Mouse (Mus musculus) kidney, adult 2 months (tissue): ENCODE data around the gene Nup93. TPM values are rescaled to one million over a fixed set of nuclear protein-coding genes. Genes with fewer than 3 reads are reported as not detected.

Experiments
- DNase-seq: peaks from one replicate; pipeline ENCODE4 v3.0.0; 2021
- H3K27ac ChIP-seq: fragments of 200-500 bp; 2 replicates; pipeline ENCODE4 v1.5.1; 2012; ENCODE audit warnings: low read depth, low read length, control low read depth, inconsistent platforms; ENCODE audit not compliant: insufficient read depth
- H3K27me3 ChIP-seq: fragments of 200-500 bp; replicated peaks from 2 replicates; pipeline ENCODE4 v1.6.1; 2012; ENCODE audit warnings: mild to moderate bottlenecking, moderate library complexity, low read length, inconsistent platforms; ENCODE audit not compliant: control insufficient read depth, insufficient read depth
- H3K36me3 ChIP-seq: fragments of 200-500 bp; 2 replicates; pipeline ENCODE4 v1.6.1; 2012; ENCODE audit warnings: mild to moderate bottlenecking, moderate library complexity, low read length, inconsistent platforms; ENCODE audit not compliant: control insufficient read depth, insufficient read depth
- H3K4me1 ChIP-seq: fragments of 200-500 bp; 2 replicates; pipeline ENCODE4 v1.6.1; 2011; ENCODE audit warnings: low read length; ENCODE audit not compliant: control insufficient read depth, insufficient read depth
- H3K4me3 ChIP-seq: fragments of 200-500 bp; 2 replicates; pipeline ENCODE4 v1.5.1; 2011; ENCODE audit warnings: mild to moderate bottlenecking, low read depth, low read length, control low read depth; ENCODE audit not compliant: insufficient read depth
- CTCF ChIP-seq: fragments of 200-500 bp; conservative IDR thresholded peaks from 2 replicates; pipeline ENCODE4 v1.5.1; 2011; ENCODE audit warnings: low read depth, mild to moderate bottlenecking, control low read depth, low read length, moderate library complexity, mixed read lengths; ENCODE audit not compliant: insufficient read depth, insufficient read length
- POLR2A ChIP-seq: fragments of 200-500 bp; IDR thresholded peaks from one replicate; pipeline ENCODE4 v1.6.1; 2011; ENCODE audit warnings: low read depth, low read length, control low read depth
- WGBS: fragments of 180-500 bp; shearing (Covaris S2); methylation state at CpG from one replicate; pipeline ENCODE4 v1.1.7; 2018; 5-methylcytosine and 5-hydroxymethylcytosine counted together
- polyA plus RNA-seq: library from polyadenylated mRNA; depleted of rRNA; stranded (reverse); fragments of >200 nt; gene quantifications from 2 replicates; pipeline ENCODE4 v1.2.3, GENCODE M21; 2012

Nup93 gene
- polyA plus RNA-seq, 1 experiment: 11.9 TPM

GRCm38 (mm10) chr8:94249836-94250435 lies 35.6 kb downstream of the Nup93 start:
- TF ChIP-seq CTCF (no peak), POLR2A (no peak)
- no peak for DNase-seq
- no peak overlapping the region for H3K27ac ChIP-seq
- 78% methylated on average over 2 of the region's 2 CpGs for WGBS
- H3K4me3 ChIP-seq: no peak overlapping the region
- H3K4me1 ChIP-seq: no peaks in the 10 kb centered on the region
- H3K27me3 ChIP-seq: no peaks in the 10 kb centered on the region
- no peaks in the 10 kb centered on the region for H3K36me3 ChIP-seq

- Histone ChIP-seq H3K4me3 (no peak overlapping the region), H3K4me1 (no peaks in the 10 kb centered on the region; the same call in 1 of the 2 replicates), H3K27ac (no peak overlapping the region), H3K27me3 (no peaks in the 10 kb centered on the region), H3K36me3 (no peaks in the 10 kb centered on the region)
- DNase-seq: no peak
- TF ChIP-seq CTCF (no peak), POLR2A (no peak)
- 65% methylated on average over 6 of the region's 6 CpGs for WGBS
These were observed 44.5 kb downstream of the Nup93 start for GRCm38 (mm10) chr8:94258881-94259280.

GRCm38 (mm10) chr8:94262626-94263297 lies 48.4 kb downstream of the Nup93 start:
- no peak overlapping the region for H3K4me3 ChIP-seq
- H3K27ac ChIP-seq: no peak overlapping the region
- 80% methylated on average over 3 of the region's 3 CpGs for WGBS
- TF ChIP-seq CTCF (no peak), POLR2A (no peak)
- no peaks in the 10 kb centered on the region for H3K36me3 ChIP-seq
- no peaks in the 10 kb centered on the region for H3K27me3 ChIP-seq
- H3K4me1 ChIP-seq: no peaks in the 10 kb centered on the region; the same call in 1 of the 2 replicates
- peak; percentile 34 for DNase-seq

GRCm38 (mm10) chr8:94266344-94267191 lies 52.2 kb downstream of the Nup93 start:
- Histone ChIP-seq H3K36me3 (no peaks in the 10 kb centered on the region), H3K4me1 (no peaks in the 10 kb centered on the region; the same call in 1 of the 2 replicates), H3K4me3 (peak overlapping the region; percentile 6; the same call in 1 of the 2 replicates), H3K27me3 (no peaks in the 10 kb centered on the region), H3K27ac (no peak overlapping the region)
- 47% methylated on average over 10 of the region's 10 CpGs for WGBS
- TF ChIP-seq POLR2A: no peak
- no peak for TF ChIP-seq CTCF
- DNase-seq: no peak

- DNase-seq: no peak
- TF ChIP-seq CTCF (no peak), POLR2A (no peak)
- WGBS: 87% methylated on average over 3 of the region's 3 CpGs
These were observed 54.1 kb downstream of the Nup93 start for GRCm38 (mm10) chr8:94268359-94268890.

GRCm38 (mm10) chr8:94270309-94270708 lies 55.9 kb downstream of the Nup93 start:
- Histone ChIP-seq H3K4me1 (no peaks in the 10 kb centered on the region), H3K27me3 (no peaks in the 10 kb centered on the region), H3K27ac (peak overlapping the region; percentile 17; the same call in 1 of the 2 replicates), H3K4me3 (no peak overlapping the region), H3K36me3 (no peaks in the 10 kb centered on the region)
- DNase-seq: no peak
- TF ChIP-seq POLR2A (no peak), CTCF (no peak)
- WGBS: 93% methylated on average over 7 of the region's 7 CpGs

More at GRCm38 (mm10) chr8:94268359-94268890, 54.1 kb downstream of the Nup93 start:
- H3K27me3 ChIP-seq: no peaks in the 10 kb centered on the region
- H3K4me1 ChIP-seq: no peaks in the 10 kb centered on the region
- no peaks in the 10 kb centered on the region for H3K36me3 ChIP-seq
- H3K27ac ChIP-seq: no peak overlapping the region
- no peak overlapping the region for H3K4me3 ChIP-seq
